Mouse (Mus musculus): ENCODE measurements around the gene Nrcam.

GRCm38 (mm10) chr12:44430335-44430734 lies 101.7 kb downstream of the Nrcam start:
- TF ChIP-seq ZC3H11A (IDR thresholded peaks at IDR 0.05; ENCODE audit: low read depth, low read length) (no peak), CTCF (conservative IDR thresholded peaks at IDR 0.05 in 1 of 2, IDR thresholded peaks at IDR 0.05 in 1 of 2; ENCODE audit: low read depth in 2 of 2, low read length in 2 of 2) (no peak), USF1 (IDR thresholded peaks at IDR 0.05; ENCODE audit: low read depth, low read length) (no peak), POLR2A (IDR thresholded peaks at IDR 0.05; ENCODE audit: low read depth, low read length) (no peak), CHD1 (IDR thresholded peaks at IDR 0.05; ENCODE audit: low read depth, low read length) (no peak), ZNF384 (IDR thresholded peaks at IDR 0.05; ENCODE audit: low read depth, low read length) (no peak), IRF4 (IDR thresholded peaks at IDR 0.05; ENCODE audit: low read depth, low read length) (no peak), HCFC1 (IDR thresholded peaks at IDR 0.05; ENCODE audit: low read depth, low read length) (no peak), POLR2AphosphoS2 (IDR thresholded peaks at IDR 0.05; ENCODE audit: low read depth, low read length) (no peak)
